Mouse (Mus musculus): ENCODE results near the gene Fam178b.

DNA sequence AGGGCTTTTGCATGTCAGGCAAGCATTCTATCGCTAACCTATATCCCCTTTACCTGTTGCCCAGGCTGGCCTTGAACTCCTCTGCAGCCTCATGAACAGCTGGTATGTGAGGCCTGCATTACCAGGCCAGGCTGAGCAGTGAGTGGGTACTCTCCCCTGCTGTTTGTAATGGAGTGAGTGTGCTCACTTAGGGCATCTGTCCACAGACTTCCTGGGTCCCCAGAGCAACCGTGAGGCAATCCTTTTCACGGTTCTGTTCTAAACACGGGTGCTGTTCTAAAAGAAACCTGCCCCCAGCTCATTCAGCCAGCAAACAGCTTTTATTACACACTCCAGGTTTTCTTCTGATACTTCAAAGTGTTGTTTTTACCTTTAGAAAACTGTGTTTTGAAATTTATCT lies 144.3 kb downstream of the Fam178b start:
- TF ChIP-seq EP300 (IDR thresholded peaks at IDR 0.05; ENCODE audit: insufficient read depth, low read depth, low read length) (no peak), CTCF (IDR thresholded peaks at IDR 0.05; ENCODE audit: low read depth, low read length) (no peak)
